Mouse (Mus musculus) intestine, postnatal 0 days (tissue): ENCODE results near the gene Atf7ip. TPM values are rescaled to one million over a fixed set of nuclear protein-coding genes. Genes with fewer than 3 reads are reported as not detected.

Experiments used
- ATAC-seq: fragments of 200-750 bp; cut with Nextera tagmentation; 2 replicates; pipeline ENCODE4 v1.8.0; 2017; ENCODE audit warnings: mild to moderate bottlenecking, moderate TSS enrichment, moderate library complexity
- H3K27ac ChIP-seq: fragments of 300-500 bp; sonication (generic); 2 replicates; pipeline ENCODE4 v1.5.1; 2014; ENCODE audit warnings: mild to moderate bottlenecking, low read depth, low read length, moderate library complexity
- H3K27me3 ChIP-seq: fragments of 300-500 bp; sonication (generic); replicated peaks from 2 replicates; pipeline ENCODE4 v1.6.1; 2014; ENCODE audit warnings: low read length, mixed read lengths; ENCODE audit not compliant: control insufficient read depth, insufficient read depth
- H3K36me3 ChIP-seq: fragments of 300-500 bp; sonication (generic); 2 replicates; pipeline ENCODE4 v1.6.1; 2014; ENCODE audit warnings: mild to moderate bottlenecking, moderate library complexity; ENCODE audit not compliant: control insufficient read depth, insufficient read depth
- H3K4me1 ChIP-seq: fragments of 300-500 bp; sonication (generic); replicated peaks from 2 replicates; pipeline ENCODE4 v1.6.1; 2014; ENCODE audit warnings: antibody characterized with exemption, low read length, mixed read lengths; ENCODE audit not compliant: control insufficient read depth, insufficient read depth
- H3K4me2 ChIP-seq: fragments of 300-500 bp; sonication (generic); replicated peaks from 2 replicates; pipeline ENCODE4 v1.6.1; 2014; ENCODE audit warnings: low read depth, mild to moderate bottlenecking, moderate library complexity
- H3K4me3 ChIP-seq: fragments of 300-500 bp; sonication (generic); 2 replicates; pipeline ENCODE4 v1.5.1; 2014; ENCODE audit warnings: low read depth, low read length
- H3K9ac ChIP-seq: fragments of 300-500 bp; sonication (generic); 2 replicates; pipeline ENCODE4 v1.6.1; 2014; ENCODE audit warnings: mild to moderate bottlenecking, low read depth, low read length
- H3K9me3 ChIP-seq: fragments of 300-500 bp; sonication (generic); 2 replicates; pipeline ENCODE4 v1.6.1; 2016; ENCODE audit warnings: mixed run types; ENCODE audit not compliant: control insufficient read depth
- CTCF ChIP-seq: sonication (generic); IDR thresholded peaks from 2 replicates; pipeline ENCODE4 v1.5.1; 2016; ENCODE audit warnings: low read depth, mild to moderate bottlenecking, control low read depth, antibody characterized with exemption, moderate library complexity
- WGBS: fragments of 180-500 bp; shearing (Covaris S2); extraction: QIAGEN DNeasy Blood & Tissue Kit; methylation state at CpG from one replicate; pipeline ENCODE4 v1.1.7; 2014; 5-methylcytosine and 5-hydroxymethylcytosine counted together
- polyA plus RNA-seq: library from polyadenylated mRNA; unstranded; fragments of >200 nt; fragmentation: Nextera tagmentation; extraction: Ambion mirVana; gene quantifications from 2 replicates; pipeline ENCODE4 v1.2.1, GENCODE M21; 2015

Atf7ip gene
- polyA plus RNA-seq, 1 experiment from 2014 or later, result 8.6 TPM

GRCm38 (mm10) chr6:136550596-136551304 lies 44.8 kb downstream of the Atf7ip start:
- Histone ChIP-seq H3K36me3 (no peaks in the 10 kb centered on the region), H3K27me3 (no peaks in the 10 kb centered on the region), H3K27ac (no peak overlapping the region), H3K4me1 (0 out of 2 replicates have a peak, but pooled peaks cover 8% of the 10 kb centered on the region), H3K4me2 (no peak overlapping the region; the same call in 1 of the 2 replicates), H3K9ac (no peak overlapping the region), H3K4me3 (peak overlapping the region; percentile 12; the same call in 1 of the 2 replicates), H3K9me3 (no peaks in the 10 kb centered on the region)
- TF ChIP-seq CTCF, result no peak
- 68% methylated on average over 7 of the region's 7 CpGs for WGBS
- peak; percentile 29; the same call in 1 of the 2 replicates for ATAC-seq

DNA sequence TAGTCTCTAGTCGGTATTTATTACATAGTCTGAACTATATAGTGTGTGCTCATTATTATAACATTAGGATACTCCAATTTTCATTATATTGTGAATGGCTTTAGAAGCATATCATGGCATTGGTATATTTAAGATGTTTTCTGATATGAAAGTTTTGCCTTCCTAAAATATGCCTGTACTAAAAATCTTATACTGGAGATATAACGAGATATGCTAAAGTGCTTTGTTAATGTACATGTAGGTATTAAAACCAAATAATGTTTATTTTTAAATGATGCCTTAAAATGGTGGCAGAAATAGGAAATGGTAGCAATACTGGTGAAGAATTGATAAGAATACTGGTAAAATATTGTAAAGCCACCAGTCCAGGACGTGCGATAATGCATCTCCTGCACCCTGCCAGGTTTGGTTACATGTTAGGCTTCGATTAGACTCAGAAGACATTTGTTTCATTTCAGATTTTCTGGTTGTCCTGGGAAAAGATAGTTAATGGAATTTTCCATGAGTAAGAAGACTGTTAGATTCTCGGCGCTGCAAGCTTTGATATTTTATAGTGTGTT lies 45.7 kb downstream of the Atf7ip start:
- H3K9me3 ChIP-seq, result no peaks in the 10 kb centered on the region
- 87% methylated on average over 7 of the region's 7 CpGs for WGBS
- H3K9ac ChIP-seq, result no peak overlapping the region
- H3K4me2 ChIP-seq, result no peak overlapping the region
- 0 out of 2 replicates have a peak, but pooled peaks cover 8% of the 10 kb centered on the region for H3K4me1 ChIP-seq
- no peaks in the 10 kb centered on the region for H3K36me3 ChIP-seq
- H3K4me3 ChIP-seq, result no peak overlapping the region
- H3K27me3 ChIP-seq, result no peaks in the 10 kb centered on the region
- H3K27ac ChIP-seq, result no peak overlapping the region
- no peak for TF ChIP-seq CTCF
- no peak for ATAC-seq

GRCm38 (mm10) chr6:136553156-136553555 lies 47.2 kb downstream of the Atf7ip start:
- no peak for ATAC-seq
- Histone ChIP-seq H3K36me3 (no peaks in the 10 kb centered on the region; the same call in 1 of the 2 replicates), H3K4me2 (no peak overlapping the region), H3K4me1 (0 out of 2 replicates have a peak, but pooled peaks cover 4% of the 10 kb centered on the region), H3K27me3 (no peaks in the 10 kb centered on the region), H3K9ac (no peak overlapping the region), H3K9me3 (no peaks in the 10 kb centered on the region), H3K4me3 (no peak overlapping the region), H3K27ac (no peak overlapping the region)
- TF ChIP-seq CTCF, result no peak
- 82% methylated on average over 5 of the region's 5 CpGs for WGBS

GRCm38 (mm10) chr6:136553767-136554569 lies 48.0 kb downstream of the Atf7ip start:
- peak overlapping the region; percentile 30 for H3K4me2 ChIP-seq

DNA sequence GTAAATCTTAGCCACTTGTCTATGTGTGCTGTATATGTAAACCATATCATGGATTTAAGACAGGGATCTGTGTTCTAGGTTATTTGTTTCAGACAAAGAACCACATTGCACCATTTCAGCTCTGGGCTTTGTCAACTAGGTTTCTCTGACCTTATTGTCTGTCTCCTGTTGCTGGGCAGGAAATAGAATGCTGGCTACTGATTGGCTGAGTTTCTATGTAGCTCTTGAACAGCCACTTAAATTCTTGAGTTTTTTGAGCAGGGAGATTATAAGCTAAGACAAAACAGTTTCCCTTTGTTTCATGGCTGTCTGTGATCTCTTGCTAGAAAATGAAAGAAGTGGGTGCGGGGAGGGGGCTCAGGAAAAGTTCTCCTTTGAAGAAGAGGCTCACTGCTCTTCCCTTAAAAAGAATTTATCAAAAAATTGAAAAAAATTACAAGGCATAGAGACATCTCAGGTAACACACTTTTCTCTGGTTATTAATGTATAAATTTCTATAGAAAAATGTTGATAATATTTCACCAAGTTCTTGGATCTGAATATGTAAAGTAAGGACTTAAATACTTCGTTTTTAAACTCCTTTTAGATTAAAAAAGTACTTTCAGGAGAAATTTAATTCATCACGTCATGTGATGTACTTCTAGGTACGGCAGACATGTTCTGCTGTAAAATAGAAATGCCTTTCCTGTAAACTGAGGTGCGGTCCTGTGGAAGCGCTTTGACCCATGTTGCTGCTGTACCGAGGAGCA lies 49.0 kb downstream of the Atf7ip start:
- no peaks in the 10 kb centered on the region for H3K27me3 ChIP-seq
- no peak for ATAC-seq
- no peak for TF ChIP-seq CTCF
- no peak overlapping the region for H3K9ac ChIP-seq
- 0 out of 2 replicates have a peak, but pooled peaks cover under 1% of the 10 kb centered on the region for H3K4me1 ChIP-seq
- no peak overlapping the region for H3K4me2 ChIP-seq
- no peaks in the 10 kb centered on the region for H3K9me3 ChIP-seq
- WGBS, result 85% methylated on average over 7 of the region's 7 CpGs
- no peak overlapping the region for H3K27ac ChIP-seq
- no peak overlapping the region for H3K4me3 ChIP-seq
- peaks cover 4% of the 10 kb centered on the region for H3K36me3 ChIP-seq

More at GRCm38 (mm10) chr6:136553767-136554569, 48.0 kb downstream of the Atf7ip start:
- H3K36me3 ChIP-seq, result no peaks in the 10 kb centered on the region; the same call in 1 of the 2 replicates
- 32% methylated on average over 11 of the region's 11 CpGs for WGBS
- no peaks in the 10 kb centered on the region for H3K9me3 ChIP-seq
- 0 out of 2 replicates have a peak, but pooled peaks cover 4% of the 10 kb centered on the region for H3K4me1 ChIP-seq
- peak; percentile 64 for ATAC-seq
- TF ChIP-seq CTCF, result peak; percentile 44
- no peak overlapping the region for H3K9ac ChIP-seq
- H3K27ac ChIP-seq, result no peak overlapping the region
- no peaks in the 10 kb centered on the region for H3K27me3 ChIP-seq
- no peak overlapping the region for H3K4me3 ChIP-seq
